Mouse (Mus musculus): ENCODE results near the gene Gtf2a2.

Gtf2a2 gene

DNA sequence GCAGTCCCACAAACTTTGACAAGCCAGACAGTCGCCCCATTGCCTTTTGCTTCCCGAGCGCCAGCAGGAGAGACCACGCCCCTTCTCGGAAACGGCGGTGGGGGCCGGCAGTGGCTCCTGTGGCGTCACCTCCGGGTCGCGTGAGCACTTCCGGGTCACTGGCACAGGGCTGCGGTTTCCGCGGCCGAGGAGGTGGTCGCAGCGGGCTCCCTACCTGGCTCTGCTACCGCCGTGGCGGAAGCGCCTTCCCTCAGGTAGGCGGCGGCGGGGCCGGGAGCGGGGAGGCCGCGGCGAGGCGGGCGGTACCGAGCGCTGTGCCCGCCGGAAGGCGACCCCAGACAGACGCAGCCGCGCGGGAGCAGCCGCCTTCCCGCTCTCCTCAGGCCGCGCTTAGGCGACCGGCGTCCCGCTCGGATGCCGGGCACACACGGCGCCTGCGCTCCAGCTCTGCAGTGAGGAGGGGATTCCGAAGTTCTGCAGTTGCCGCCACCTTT is at the start of gene Gtf2a2:
Gene Gtf2a2, plus strand, starts transcription at position 143 of the 494 bp plus-strand sequence.
- DNase-seq, result peak; percentile 92

DNA sequence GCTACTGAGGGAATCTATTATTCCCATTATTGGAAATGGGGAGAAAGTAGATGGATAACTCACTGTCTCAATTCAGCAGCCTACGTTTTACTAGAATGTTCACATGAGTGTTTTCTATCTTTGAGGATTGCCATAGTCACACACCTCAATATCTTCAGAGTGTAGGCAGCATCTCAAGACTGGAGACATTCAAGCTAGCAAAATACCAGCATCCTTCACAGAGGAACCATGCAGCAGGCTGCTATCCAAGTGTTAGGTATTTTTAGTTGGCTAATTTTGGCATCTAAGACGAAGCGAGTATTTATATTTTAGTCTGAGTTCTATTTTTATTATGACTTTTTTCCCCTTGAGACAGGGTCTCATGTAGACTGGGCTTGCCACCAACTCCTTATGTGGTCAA is 48.0 kb upstream of the Gtf2a2 start:
- no peak for DNase-seq

DNA sequence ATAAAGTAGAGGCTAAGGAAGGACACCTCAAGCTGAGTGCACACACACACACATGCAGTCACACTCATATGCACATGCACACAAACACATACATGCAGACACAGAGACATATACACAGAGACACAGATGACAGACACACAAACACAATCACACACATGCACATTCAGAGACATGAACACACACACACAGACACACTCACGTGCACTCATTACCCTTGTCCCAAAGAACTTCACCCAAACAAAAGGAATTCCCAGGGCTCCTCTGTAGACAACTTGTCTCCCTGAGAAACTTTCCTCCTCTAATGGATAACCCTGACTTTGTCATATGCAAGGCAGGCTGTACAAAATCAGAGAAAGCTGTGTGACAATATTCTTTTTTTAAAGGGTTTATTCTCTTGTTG is 26.8 kb upstream of the Gtf2a2 start:
- no peak for DNase-seq

GRCm38 (mm10) chr9:69986063-69986462 is 26.3 kb upstream of the Gtf2a2 start:
- DNase-seq, result no peak

DNA sequence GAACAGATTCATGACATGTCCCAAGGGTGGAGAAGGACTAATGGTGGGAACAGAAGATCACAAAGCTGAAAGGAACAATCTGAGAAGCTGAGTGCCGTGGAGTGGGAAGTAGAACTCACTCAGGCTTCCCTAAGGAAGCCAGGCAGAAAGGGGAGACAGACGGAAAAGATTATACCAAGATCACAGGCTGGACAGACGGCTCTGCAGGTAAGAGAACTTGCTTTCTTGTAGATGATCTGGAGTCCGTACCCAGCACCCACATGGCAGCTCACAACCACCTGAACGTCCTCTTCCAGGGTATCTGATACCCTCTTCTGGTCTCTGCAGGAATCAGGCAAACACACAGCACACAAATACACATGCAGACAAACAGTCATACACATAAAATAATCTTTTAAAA is 25.8 kb upstream of the Gtf2a2 start:
- DNase-seq, result no peak

DNA sequence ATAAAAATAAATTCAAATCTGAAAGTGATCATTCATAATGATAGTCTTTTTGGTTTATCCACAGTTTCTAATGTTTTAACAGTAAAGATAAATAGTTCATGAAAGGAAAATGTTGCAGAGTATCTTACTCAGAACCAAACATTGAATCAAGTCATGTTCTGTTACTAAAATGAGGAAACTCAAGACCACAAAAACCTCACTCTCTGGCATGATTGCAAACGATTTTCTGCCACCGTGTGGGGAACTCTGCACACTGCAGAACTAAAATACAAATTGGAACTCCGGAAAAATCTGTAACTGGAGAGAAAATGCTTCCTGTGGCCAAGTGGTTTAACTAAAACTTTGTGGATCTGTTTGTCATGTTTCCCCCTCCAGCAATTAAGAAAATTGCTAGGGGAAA is 24.8 kb upstream of the Gtf2a2 start:
- peak; percentile 61 for DNase-seq

DNA sequence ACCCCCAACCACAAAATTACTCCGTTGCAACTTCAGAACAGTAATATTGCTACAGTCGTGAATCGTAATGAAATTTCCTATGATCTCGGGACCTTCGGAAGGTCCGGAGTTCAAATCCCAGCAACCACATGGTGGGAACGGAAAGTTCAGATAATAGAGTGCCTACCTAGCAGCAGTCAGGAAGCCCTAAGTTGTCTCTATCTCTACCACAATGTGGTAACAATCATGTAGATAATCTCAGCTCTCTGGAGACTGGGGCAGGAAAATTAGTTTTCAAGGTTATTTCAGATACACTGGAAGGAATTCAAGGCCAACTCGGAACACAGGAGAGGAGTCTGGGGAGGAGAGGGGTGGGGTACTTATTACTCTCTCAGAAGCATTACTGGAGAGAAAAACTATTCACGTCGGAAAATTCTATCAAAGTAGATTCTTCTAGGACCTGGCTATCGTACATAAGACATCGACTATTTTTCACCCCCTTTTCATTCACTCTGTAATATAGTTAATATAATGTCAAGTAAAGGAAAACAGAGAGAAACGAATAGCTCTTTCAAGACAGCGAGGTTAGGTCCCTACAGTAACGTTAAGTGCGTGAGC is 23.5 kb upstream of the Gtf2a2 start:
- no peak for DNase-seq

DNA sequence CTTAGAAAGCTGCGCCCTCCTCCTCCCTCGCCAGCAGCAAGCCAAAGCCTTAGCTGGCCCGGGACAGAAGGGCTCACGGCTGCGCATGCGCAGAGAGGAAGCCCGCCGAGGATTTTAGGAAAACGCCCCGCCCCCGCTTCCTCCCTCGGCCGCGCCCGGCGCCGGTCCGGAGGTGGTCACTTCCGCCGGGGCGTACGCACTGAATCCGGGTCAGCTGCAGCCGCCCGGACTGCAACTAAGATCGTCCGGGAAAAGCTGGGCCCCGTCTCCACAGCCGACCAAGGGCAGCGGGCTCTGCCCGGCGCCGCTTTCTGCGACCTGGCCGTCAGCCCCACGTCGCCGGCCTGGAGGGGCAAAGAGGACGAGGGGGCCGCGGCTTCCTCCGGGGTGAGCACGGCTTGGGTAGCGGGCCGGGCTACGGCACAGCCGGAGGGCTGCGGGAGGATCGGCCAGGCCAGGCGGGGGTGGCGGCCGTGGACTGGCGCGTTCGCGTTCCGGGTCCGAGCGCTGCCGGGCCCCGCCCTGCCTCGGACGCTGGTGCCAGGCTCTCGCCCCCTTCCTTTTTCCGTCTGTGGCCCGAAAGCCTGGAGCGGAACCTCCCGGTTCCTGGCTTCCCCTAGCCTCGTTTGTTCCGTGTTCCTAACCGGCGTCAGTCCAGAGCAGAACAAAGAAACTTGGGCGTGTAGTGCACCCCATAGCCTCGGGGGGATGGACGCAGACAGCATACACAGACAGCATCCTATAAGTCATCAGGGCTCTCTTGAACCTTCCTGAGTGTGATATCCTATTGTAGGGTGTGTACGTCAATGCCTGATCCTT is 22.8 kb upstream of the Gtf2a2 start, which contains the start of gene Bnip2:
Gene Bnip2, plus strand, starts transcription at position 164 of the 819 bp plus-strand sequence.
- DNase-seq, result peak; percentile 94

GRCm38 (mm10) chr9:69990346-69990745 is 22.0 kb upstream of the Gtf2a2 start:
- no peak for DNase-seq

- DNase-seq, result no peak
Measured at GRCm38 (mm10) chr9:69992841-69993277, 19.5 kb upstream of the Gtf2a2 start.

- no peak for DNase-seq
Measured at GRCm38 (mm10) chr9:69993479-69993878, 18.9 kb upstream of the Gtf2a2 start.

DNA sequence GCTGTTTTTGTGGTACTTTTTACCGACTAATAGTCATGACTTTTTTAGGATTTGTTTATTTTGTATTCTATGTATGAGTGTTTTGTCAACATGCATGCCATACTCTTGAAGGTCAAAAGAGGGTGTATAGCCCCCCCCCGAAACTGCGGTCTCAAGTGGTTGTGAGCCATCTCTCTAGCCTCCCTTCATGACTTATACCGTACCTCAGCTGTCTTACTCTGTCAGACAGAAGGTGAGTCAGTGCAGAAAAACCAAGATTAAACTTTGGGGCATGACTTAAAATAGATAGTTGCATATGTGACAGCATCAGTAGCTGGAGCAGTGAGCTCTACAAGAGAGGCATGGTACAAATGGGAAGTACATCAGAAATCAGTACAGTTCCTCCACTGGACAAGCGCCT is 17.8 kb upstream of the Gtf2a2 start:
- DNase-seq, result no peak

GRCm38 (mm10) chr9:69999318-69999717 is 13.0 kb upstream of the Gtf2a2 start:
- DNase-seq, result no peak

DNA sequence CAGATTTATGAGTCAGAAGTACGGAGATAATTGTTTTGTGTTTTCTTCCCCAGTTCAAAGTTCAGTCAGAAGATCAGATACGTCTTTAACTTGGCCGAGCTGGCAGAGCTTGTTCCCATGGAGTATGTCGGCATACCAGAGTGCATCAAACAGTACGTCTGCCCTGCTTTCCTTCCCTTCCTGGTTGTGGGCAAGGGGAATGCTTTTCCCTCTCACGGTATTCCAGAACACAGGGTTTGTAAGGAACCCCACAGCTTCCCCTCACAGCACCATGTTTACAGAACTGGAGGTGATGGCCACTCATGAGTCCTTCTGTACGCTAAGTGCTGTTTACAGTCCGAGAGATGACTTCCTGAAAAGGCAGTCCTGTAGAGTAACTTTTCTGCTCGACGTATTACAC is 8.8 kb upstream of the Gtf2a2 start:
- DNase-seq, result no peak

GRCm38 (mm10) chr9:70006984-70007383 is 5.4 kb upstream of the Gtf2a2 start:
- DNase-seq, result no peak

- DNase-seq, result no peak
Measured at GRCm38 (mm10) chr9:70007506-70008248, 4.7 kb upstream of the Gtf2a2 start.

- DNase-seq, result no peak
Measured at GRCm38 (mm10) chr9:70009754-70010304, 2.5 kb upstream of the Gtf2a2 start.

DNA sequence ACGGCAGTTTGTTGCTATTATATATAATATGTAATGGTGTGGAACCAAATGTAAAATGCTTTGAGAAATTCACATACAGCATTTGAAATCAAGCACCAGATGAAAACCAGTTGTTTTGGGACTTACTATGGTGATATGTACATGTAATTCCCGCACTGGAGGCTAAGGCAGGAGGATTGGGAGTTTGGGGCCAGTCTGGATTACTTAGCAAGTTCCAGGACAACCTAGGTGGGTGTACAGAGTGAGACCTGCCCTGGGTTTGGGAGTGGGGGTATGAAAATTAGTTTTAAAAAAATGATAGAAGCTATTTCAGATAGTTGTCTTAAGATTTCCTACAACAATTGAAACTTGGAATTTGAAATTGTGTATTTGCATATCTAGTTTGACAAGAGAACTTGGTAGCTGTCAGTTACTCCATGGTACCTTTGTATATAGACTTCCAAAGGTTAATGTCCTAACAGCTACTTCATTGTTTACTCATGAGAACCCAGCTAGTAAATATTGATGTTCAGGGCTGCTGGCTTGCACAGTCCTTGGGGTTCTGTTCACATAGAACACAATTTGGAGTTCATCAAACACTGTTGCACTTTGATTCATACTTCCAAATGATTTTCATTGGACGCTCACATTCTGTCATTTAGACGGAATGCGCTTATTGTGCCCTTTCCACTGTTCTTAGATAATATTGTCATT is 1.4 kb upstream of the Gtf2a2 start:
- no peak for DNase-seq

DNA sequence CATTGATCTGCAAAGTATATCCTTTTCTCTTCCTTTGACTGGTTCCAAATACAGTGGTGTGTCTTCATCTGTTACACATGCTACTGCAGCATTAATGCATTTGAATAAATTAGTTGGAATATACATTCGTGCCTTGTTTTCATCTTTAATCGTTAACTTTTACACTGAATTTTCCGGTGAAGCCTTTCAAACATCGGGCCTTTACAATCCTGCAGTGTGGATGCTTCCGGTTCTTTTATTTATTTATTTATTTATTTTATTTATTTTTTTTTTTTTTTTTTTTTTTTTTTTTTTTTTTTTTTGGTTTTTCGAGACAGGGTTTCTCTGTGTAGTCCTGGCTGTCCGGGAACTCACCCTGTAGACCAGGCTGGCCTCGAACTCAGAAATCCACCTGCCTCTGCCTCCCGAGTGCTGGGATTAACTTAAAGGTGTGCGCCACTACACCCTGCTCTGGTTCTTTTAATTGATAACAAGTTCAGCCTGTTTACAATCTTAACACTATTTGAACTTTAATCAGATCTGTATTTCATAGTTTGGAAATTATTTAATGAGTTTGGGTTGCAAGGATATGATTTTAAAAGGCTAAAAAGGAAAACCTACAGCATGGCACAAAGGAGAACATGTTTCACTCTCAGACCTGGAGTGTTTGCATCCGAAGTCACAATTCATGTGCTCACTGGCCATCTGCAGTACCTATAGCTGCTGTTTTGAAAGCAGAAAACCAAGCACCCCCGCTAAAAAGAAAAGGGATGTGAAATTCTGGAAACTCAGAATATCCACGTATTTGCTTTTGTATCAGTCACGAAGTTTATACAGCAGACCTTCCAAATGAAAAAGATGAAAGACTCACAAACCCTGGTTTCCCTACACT is 578 bp upstream of the Gtf2a2 start:
- no peak for DNase-seq

DNA sequence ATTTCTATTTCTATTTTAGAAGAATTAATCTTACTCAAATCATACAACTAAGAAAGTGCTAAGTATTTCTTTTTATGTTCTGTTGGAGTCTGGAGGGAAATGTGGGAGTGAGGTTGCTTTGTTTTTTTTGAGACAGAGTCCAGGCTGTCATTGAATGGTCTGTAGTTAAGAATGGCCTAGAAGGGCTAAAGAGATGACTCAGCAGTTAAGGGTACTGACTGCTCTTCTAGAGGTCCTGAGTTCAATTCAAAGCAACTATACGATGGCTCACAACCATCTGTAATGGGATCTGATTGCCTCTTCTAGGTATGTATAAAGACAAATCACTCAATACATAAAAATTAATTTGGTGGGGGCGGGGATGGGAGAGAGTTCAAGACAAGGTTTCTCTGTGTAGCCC is 3.3 kb downstream of the Gtf2a2 start:
- DNase-seq, result no peak

- no peak for DNase-seq
Measured at GRCm38 (mm10) chr9:70018879-70019278, 6.5 kb downstream of the Gtf2a2 start.

DNA sequence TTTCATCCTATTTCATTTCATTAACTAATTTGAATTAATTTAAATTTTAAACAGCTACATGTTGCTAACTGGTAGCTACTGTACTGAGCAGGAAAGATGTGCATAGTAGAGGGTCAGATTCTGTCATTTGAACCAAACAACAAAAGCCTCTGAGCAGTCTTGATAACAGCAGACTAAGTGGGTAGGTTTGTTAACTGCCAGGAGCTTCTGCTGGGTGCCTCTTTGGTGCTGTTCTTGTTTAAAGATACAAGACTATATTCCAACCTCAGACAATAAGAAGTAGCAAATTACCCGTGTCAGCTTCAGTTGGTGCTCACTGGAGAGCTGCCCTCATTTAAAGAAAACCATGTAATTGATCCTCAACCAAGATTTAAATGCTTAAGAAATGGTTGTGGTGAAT is 9.3 kb downstream of the Gtf2a2 start:
- no peak for DNase-seq
